Mouse (Mus musculus): ENCODE results near the gene Adcyap1. TPM values are rescaled to one million over a fixed set of nuclear protein-coding genes. Genes with fewer than 3 reads are reported as not detected.

Gene Adcyap1
- polyA plus RNA-seq, 1 experiment from 2014 or later, result not detected

- no peaks in the 10 kb centered on the region for H3K4me1 ChIP-seq (ENCODE audit: insufficient read depth)
- no peak overlapping the region for H3K4me3 ChIP-seq (ENCODE audit: low read depth, low read length)
- no peak overlapping the region for H3K4me2 ChIP-seq (ENCODE audit: low read depth, low read length)
- no peaks in the 10 kb centered on the region for H3K9me3 ChIP-seq (ENCODE audit: low read length)
- DNase-seq (no peak), ATAC-seq (no peak)
- no peak for TF ChIP-seq EP300 (IDR thresholded peaks at IDR 0.05; ENCODE audit: low read depth)
- no peak for TF ChIP-seq CTCF (IDR thresholded peaks at IDR 0.05; ENCODE audit: low read depth)
- H3K27ac ChIP-seq (ENCODE audit: low read depth), result no peak overlapping the region
- WGBS (ENCODE audit: insufficient replicate concordance), result 2% methylated on average over 29 of the region's 29 CpGs
- peaks cover 57% of the 10 kb centered on the region for H3K27me3 ChIP-seq (ENCODE audit: insufficient read depth, low read length)
- no peak overlapping the region for H3K9ac ChIP-seq (replicated peaks)
- no peaks in the 10 kb centered on the region for H3K36me3 ChIP-seq (replicated peaks; ENCODE audit: insufficient read depth, low read length)
Observed at GRCm38 (mm10) chr17:93200386-93201264, 1.8 kb downstream of the Adcyap1 start.

- H3K27me3 ChIP-seq (ENCODE audit: insufficient read depth, low read length), result peaks cover 57% of the 10 kb centered on the region
- TF ChIP-seq CTCF (IDR thresholded peaks at IDR 0.05; ENCODE audit: low read depth) (no peak), EP300 (IDR thresholded peaks at IDR 0.05; ENCODE audit: low read depth) (no peak)
Observed at GRCm38 (mm10) chr17:93201265-93201925, 2.6 kb downstream of the Adcyap1 start.

GRCm38 (mm10) chr17:93202165-93203075 is 3.6 kb downstream of the Adcyap1 start:
- no peak overlapping the region for H3K4me3 ChIP-seq (ENCODE audit: low read depth, low read length)
- WGBS (ENCODE audit: insufficient replicate concordance), result 1% methylated on average over 44 of the region's 44 CpGs
- no peak for DNase-seq
- peaks cover 57% of the 10 kb centered on the region for H3K27me3 ChIP-seq (ENCODE audit: insufficient read depth, low read length)
- TF ChIP-seq EP300 (IDR thresholded peaks at IDR 0.05; ENCODE audit: low read depth) (no peak), CTCF (IDR thresholded peaks at IDR 0.05; ENCODE audit: low read depth) (no peak)
- no peaks in the 10 kb centered on the region for H3K4me1 ChIP-seq (ENCODE audit: insufficient read depth)
- no peaks in the 10 kb centered on the region for H3K9me3 ChIP-seq (ENCODE audit: low read length)
- H3K4me2 ChIP-seq (ENCODE audit: low read depth, low read length), result no peak overlapping the region
- no peaks in the 10 kb centered on the region for H3K36me3 ChIP-seq (replicated peaks; ENCODE audit: insufficient read depth, low read length)
- no peak overlapping the region for H3K9ac ChIP-seq (replicated peaks)
- no peak overlapping the region for H3K27ac ChIP-seq (ENCODE audit: low read depth)
- no peak for ATAC-seq

More at GRCm38 (mm10) chr17:93201265-93201925, 2.6 kb downstream of the Adcyap1 start:
- H3K4me1 ChIP-seq (ENCODE audit: insufficient read depth), result no peaks in the 10 kb centered on the region
- no peaks in the 10 kb centered on the region for H3K9me3 ChIP-seq (ENCODE audit: low read length)
- H3K4me3 ChIP-seq (ENCODE audit: low read depth, low read length), result no peak overlapping the region
- H3K27ac ChIP-seq (ENCODE audit: low read depth), result no peak overlapping the region
- no peak for DNase-seq
- H3K36me3 ChIP-seq (replicated peaks; ENCODE audit: insufficient read depth, low read length), result no peaks in the 10 kb centered on the region
- H3K9ac ChIP-seq (replicated peaks), result no peak overlapping the region
- no peak for ATAC-seq
- 2% methylated on average over 16 of the region's 16 CpGs for WGBS (ENCODE audit: insufficient replicate concordance)
- no peak overlapping the region for H3K4me2 ChIP-seq (ENCODE audit: low read depth, low read length)

- H3K27me3 ChIP-seq (ENCODE audit: insufficient read depth, low read length), result peaks cover 57% of the 10 kb centered on the region
- H3K4me3 ChIP-seq (ENCODE audit: low read depth, low read length), result no peak overlapping the region
- no peaks in the 10 kb centered on the region for H3K4me1 ChIP-seq (ENCODE audit: insufficient read depth)
- H3K36me3 ChIP-seq (replicated peaks; ENCODE audit: insufficient read depth, low read length), result no peaks in the 10 kb centered on the region
- H3K9me3 ChIP-seq (ENCODE audit: low read length), result no peaks in the 10 kb centered on the region
- TF ChIP-seq CTCF (IDR thresholded peaks at IDR 0.05; ENCODE audit: low read depth) (no peak), EP300 (IDR thresholded peaks at IDR 0.05; ENCODE audit: low read depth) (no peak)
- H3K9ac ChIP-seq (replicated peaks), result no peak overlapping the region
- 2% methylated on average over 34 of the region's 34 CpGs for WGBS (ENCODE audit: insufficient replicate concordance)
- no peak overlapping the region for H3K27ac ChIP-seq (ENCODE audit: low read depth)
- no peak for DNase-seq
- no peak overlapping the region for H3K4me2 ChIP-seq (ENCODE audit: low read depth, low read length)
- no peak for ATAC-seq
Observed at GRCm38 (mm10) chr17:93203076-93204031, 4.5 kb downstream of the Adcyap1 start.

GRCm38 (mm10) chr17:93217785-93218184 is 19.0 kb downstream of the Adcyap1 start:
- TF ChIP-seq CTCF (IDR thresholded peaks at IDR 0.05; ENCODE audit: low read depth), result no peak
- no peak for TF ChIP-seq EP300 (IDR thresholded peaks at IDR 0.05; ENCODE audit: low read depth)
- H3K9me3 ChIP-seq (ENCODE audit: low read length), result no peaks in the 10 kb centered on the region; the same call in 1 of the 2 replicates
- no peak overlapping the region for H3K4me3 ChIP-seq (ENCODE audit: low read depth, low read length)
- DNase-seq (no peak), ATAC-seq (no peak)
- H3K4me1 ChIP-seq (ENCODE audit: insufficient read depth), result no peaks in the 10 kb centered on the region
- H3K36me3 ChIP-seq (replicated peaks; ENCODE audit: insufficient read depth, low read length), result no peaks in the 10 kb centered on the region
- H3K27ac ChIP-seq (ENCODE audit: low read depth), result no peak overlapping the region
- 75% methylated on average over 6 of the region's 6 CpGs for WGBS (ENCODE audit: insufficient replicate concordance)
- H3K27me3 ChIP-seq (ENCODE audit: insufficient read depth, low read length), result no peaks in the 10 kb centered on the region
- no peak overlapping the region for H3K4me2 ChIP-seq (ENCODE audit: low read depth, low read length)
- no peak overlapping the region for H3K9ac ChIP-seq (replicated peaks)
